Mouse (Mus musculus) testis, adult 2 months (tissue): ENCODE measurements around the gene Rbfox1. TPM values are rescaled to one million over a fixed set of nuclear protein-coding genes. Genes with fewer than 3 reads are reported as not detected.

ENCODE experiments used
- H3K27ac ChIP-seq: fragments of 200-500 bp; 2 replicates; pipeline ENCODE4 v1.5.1; 2012; ENCODE audit warnings: low read depth, low read length; ENCODE audit not compliant: control insufficient read depth, insufficient read depth
- H3K27me3 ChIP-seq: fragments of 200-500 bp; 2 replicates; pipeline ENCODE4 v1.6.1; 2012; ENCODE audit warnings: mild to moderate bottlenecking, low read length, moderate library complexity; ENCODE audit not compliant: control insufficient read depth, insufficient read depth
- H3K36me3 ChIP-seq: fragments of 200-500 bp; 2 replicates; pipeline ENCODE4 v1.6.1; 2012; ENCODE audit warnings: mild to moderate bottlenecking, low read length; ENCODE audit not compliant: control insufficient read depth, insufficient read depth
- H3K4me1 ChIP-seq: fragments of 200-500 bp; 2 replicates; pipeline ENCODE4 v1.6.1; 2012; ENCODE audit warnings: low read length; ENCODE audit not compliant: control insufficient read depth, insufficient read depth
- H3K4me3 ChIP-seq: fragments of 200-500 bp; 2 replicates; pipeline ENCODE4 v1.5.1; 2012; ENCODE audit warnings: low read depth, mild to moderate bottlenecking, low read length, moderate library complexity, mixed read lengths; ENCODE audit not compliant: control insufficient read depth
- CTCF ChIP-seq: fragments of 200-500 bp; IDR thresholded peaks from 2 replicates; pipeline ENCODE4 v1.5.1; 2012; ENCODE audit warnings: low read depth, mild to moderate bottlenecking, inconsistent platforms, low read length, moderate library complexity; ENCODE audit not compliant: control insufficient read depth, insufficient read depth, insufficient replicate concordance
- POLR2A ChIP-seq: fragments of 200-500 bp; IDR thresholded peaks from 2 replicates; pipeline ENCODE4 v1.6.1; 2012; ENCODE audit warnings: low read depth, mild to moderate bottlenecking, inconsistent platforms, low read length, moderate library complexity; ENCODE audit not compliant: control insufficient read depth
- polyA plus RNA-seq: library from polyadenylated mRNA; depleted of rRNA; stranded (reverse); fragments of >200 nt; gene quantifications from 2 replicates; pipeline ENCODE4 v1.2.3, GENCODE M21; 2012

Rbfox1 gene
- polyA plus RNA-seq, 1 experiment, result 0.23 TPM

GRCm38 (mm10) chr16:5992045-5993011, 107.2 kb downstream of the Rbfox1 start:
- Histone ChIP-seq H3K27me3 (no peaks in the 10 kb centered on the region), H3K36me3 (no peaks in the 10 kb centered on the region)
- no peak for TF ChIP-seq POLR2A

GRCm38 (mm10) chr16:5997136-5997535, 112.0 kb downstream of the Rbfox1 start:
- no peaks in the 10 kb centered on the region for H3K4me1 ChIP-seq
- no peaks in the 10 kb centered on the region for H3K36me3 ChIP-seq
- no peak for TF ChIP-seq POLR2A
- TF ChIP-seq CTCF, result no peak
- H3K27me3 ChIP-seq, result no peaks in the 10 kb centered on the region
- H3K4me3 ChIP-seq, result no peak overlapping the region
- no peak overlapping the region for H3K27ac ChIP-seq

More at GRCm38 (mm10) chr16:5992045-5993011, 107.2 kb downstream of the Rbfox1 start:
- Histone ChIP-seq H3K27ac (no peak overlapping the region), H3K4me1 (no peaks in the 10 kb centered on the region), H3K4me3 (no peak overlapping the region)

DNA sequence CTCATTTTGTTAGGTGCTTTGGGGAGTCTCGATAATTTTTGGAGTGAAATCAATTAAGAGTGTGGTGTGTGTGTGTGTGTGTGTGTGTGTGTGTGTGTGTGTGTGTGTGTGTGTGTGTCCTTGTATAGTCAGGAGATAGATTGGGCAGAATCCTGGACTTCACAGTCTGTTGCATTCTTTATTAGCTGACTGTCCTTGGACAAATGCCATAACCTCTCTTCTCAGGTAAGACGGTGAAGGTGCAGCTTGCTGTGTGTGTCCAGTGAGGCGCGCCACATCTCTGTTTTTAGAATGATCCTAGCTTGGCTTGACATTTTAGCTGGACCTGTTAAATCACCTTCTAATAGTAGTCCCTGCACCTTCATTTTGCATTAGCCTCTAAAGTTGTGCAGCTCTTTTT, 112.5 kb downstream of the Rbfox1 start:
- H3K27me3 ChIP-seq, result no peaks in the 10 kb centered on the region
- H3K4me3 ChIP-seq, result no peak overlapping the region
- no peaks in the 10 kb centered on the region for H3K36me3 ChIP-seq
- no peak overlapping the region for H3K27ac ChIP-seq
- no peaks in the 10 kb centered on the region for H3K4me1 ChIP-seq
- no peak for TF ChIP-seq POLR2A

DNA sequence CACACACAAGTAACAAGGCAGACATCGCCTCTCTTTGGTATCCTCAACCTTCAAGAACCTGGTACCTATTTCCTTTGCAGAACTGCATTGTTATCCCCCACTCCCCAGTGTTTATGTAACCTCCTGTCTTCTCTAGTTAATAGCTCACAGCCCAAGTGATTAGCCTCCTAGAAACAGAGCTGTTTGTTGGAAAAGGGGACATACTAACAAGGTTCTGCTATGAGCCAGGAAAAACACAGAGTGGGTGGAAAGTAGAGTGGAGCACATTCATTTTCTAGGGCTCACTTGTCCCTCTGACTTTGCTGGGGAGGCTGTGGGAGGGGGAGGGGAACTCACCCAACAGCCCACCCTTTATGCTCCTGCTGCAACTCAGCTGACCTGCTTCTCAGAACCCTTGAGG, 114.9 kb downstream of the Rbfox1 start:
- no peaks in the 10 kb centered on the region for H3K4me1 ChIP-seq
- no peaks in the 10 kb centered on the region for H3K36me3 ChIP-seq
- TF ChIP-seq POLR2A, result no peak
- no peak for TF ChIP-seq CTCF
- H3K27me3 ChIP-seq, result no peaks in the 10 kb centered on the region
- no peak overlapping the region for H3K4me3 ChIP-seq
- no peak overlapping the region for H3K27ac ChIP-seq

DNA sequence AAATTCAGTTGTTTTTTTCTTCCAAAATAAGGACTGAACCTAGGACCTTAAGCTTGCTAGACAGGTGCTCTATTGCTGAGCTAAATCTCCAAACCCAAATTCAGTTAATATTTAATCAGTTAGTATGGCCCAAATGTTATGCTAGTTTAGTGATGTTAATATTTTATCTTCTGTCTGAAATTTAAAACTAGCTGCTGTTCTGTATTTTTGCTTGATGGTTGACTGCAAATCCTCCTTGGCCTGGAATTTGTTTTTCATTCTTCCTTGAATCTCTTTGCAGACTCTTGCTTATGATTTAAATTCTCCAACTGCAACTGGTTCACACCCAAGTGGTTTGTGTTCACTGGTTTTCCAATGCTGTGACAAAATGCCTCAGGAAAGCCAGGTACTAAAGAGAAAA, 121.8 kb downstream of the Rbfox1 start:
- no peaks in the 10 kb centered on the region for H3K27me3 ChIP-seq
- no peak overlapping the region for H3K4me3 ChIP-seq
- no peaks in the 10 kb centered on the region for H3K36me3 ChIP-seq
- no peaks in the 10 kb centered on the region for H3K4me1 ChIP-seq
- TF ChIP-seq POLR2A, result no peak
- no peak for TF ChIP-seq CTCF
- no peak overlapping the region for H3K27ac ChIP-seq

- Histone ChIP-seq H3K27me3 (no peaks in the 10 kb centered on the region), H3K27ac (no peak overlapping the region), H3K4me3 (no peak overlapping the region), H3K36me3 (no peaks in the 10 kb centered on the region), H3K4me1 (no peaks in the 10 kb centered on the region)
- no peak for TF ChIP-seq POLR2A
- TF ChIP-seq CTCF, result no peak
These were observed 127.7 kb downstream of the Rbfox1 start for GRCm38 (mm10) chr16:6012853-6013252.

DNA sequence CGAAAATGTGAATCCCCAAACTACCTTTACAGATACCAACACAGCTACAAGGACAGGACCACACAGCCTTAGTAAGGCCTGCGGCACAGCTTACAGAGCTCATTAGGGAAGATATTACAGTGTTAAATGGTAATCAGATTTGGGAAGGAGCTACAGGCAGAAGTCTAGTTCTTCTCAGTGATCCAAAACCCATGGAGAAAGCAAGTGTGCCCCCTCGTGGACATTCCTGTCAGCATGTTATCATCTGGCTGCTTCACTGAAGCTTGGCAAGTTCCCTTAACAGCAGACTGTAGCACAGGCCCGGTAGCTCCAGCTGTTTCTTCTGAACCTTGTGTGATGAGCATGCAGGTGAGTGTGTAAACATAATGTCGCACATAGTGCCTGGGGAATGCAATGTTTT, 133.5 kb downstream of the Rbfox1 start:
- no peaks in the 10 kb centered on the region for H3K4me1 ChIP-seq
- no peaks in the 10 kb centered on the region for H3K27me3 ChIP-seq
- H3K4me3 ChIP-seq, result no peak overlapping the region
- H3K36me3 ChIP-seq, result no peaks in the 10 kb centered on the region
- no peak overlapping the region for H3K27ac ChIP-seq
- TF ChIP-seq CTCF (no peak), POLR2A (no peak)

DNA sequence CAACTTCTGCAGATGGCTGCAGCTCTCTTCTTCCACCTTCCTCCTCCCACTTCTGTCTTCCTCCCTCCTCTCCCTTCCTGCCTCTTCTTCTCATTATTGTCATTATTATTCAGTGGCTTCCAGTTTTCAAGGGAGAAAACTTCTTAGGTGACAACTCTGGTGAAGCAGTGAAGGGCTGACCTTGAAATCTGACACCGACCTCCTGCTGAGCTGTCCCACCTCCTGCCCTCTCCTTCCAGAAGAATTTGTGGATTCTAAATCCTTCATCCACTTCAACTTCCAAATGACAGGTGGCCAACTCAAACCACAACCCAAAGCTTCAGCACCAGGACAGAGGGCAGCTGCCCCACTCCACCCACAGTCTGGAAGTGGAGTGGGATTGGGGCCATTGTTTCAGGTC, 134.2 kb downstream of the Rbfox1 start:
- H3K27me3 ChIP-seq, result no peaks in the 10 kb centered on the region
- H3K4me3 ChIP-seq, result no peak overlapping the region
- H3K4me1 ChIP-seq, result no peaks in the 10 kb centered on the region
- H3K27ac ChIP-seq, result no peak overlapping the region
- H3K36me3 ChIP-seq, result no peaks in the 10 kb centered on the region
- no peak for TF ChIP-seq CTCF
- TF ChIP-seq POLR2A, result no peak
